Mouse (Mus musculus) kidney, embryonic 14.5 days (tissue): ENCODE results near the gene Gtf3c3. TPM values are rescaled to one million over a fixed set of nuclear protein-coding genes. Genes with fewer than 3 reads are reported as not detected.

Experiments used
- ATAC-seq: fragments of 200-750 bp; cut with Nextera tagmentation; 2 replicates; pipeline ENCODE4 v1.8.0; 2017; ENCODE audit warnings: moderate number of reproducible peaks, mild to moderate bottlenecking, moderate TSS enrichment, moderate library complexity; ENCODE audit not compliant: low FRiP score, low TSS enrichment
- H3K27ac ChIP-seq: fragments of 300-500 bp; sonication (generic); 2 replicates; pipeline ENCODE4 v1.5.1; 2014; ENCODE audit warnings: low read depth, mild to moderate bottlenecking, low read length, moderate library complexity, mixed read lengths
- H3K27me3 ChIP-seq: fragments of 300-500 bp; sonication (generic); 2 replicates; pipeline ENCODE4 v1.6.1; 2014; ENCODE audit warnings: mild to moderate bottlenecking, low read length; ENCODE audit not compliant: control insufficient read depth, insufficient read depth
- H3K36me3 ChIP-seq: fragments of 300-500 bp; sonication (generic); 2 replicates; pipeline ENCODE4 v1.6.1; 2014; ENCODE audit warnings: low read length, mixed read lengths; ENCODE audit not compliant: control insufficient read depth, insufficient read depth
- H3K4me1 ChIP-seq: fragments of 300-500 bp; sonication (generic); 2 replicates; pipeline ENCODE4 v1.6.1; 2014; ENCODE audit warnings: low read length, mixed read lengths; ENCODE audit not compliant: control insufficient read depth, insufficient read depth
- H3K4me2 ChIP-seq: fragments of 300-500 bp; sonication (generic); replicated peaks from 2 replicates; pipeline ENCODE4 v1.6.1; 2014; ENCODE audit warnings: low read depth, mild to moderate bottlenecking, low read length
- H3K4me3 ChIP-seq: fragments of 300-500 bp; sonication (generic); 2 replicates; pipeline ENCODE4 v1.5.1; 2014; ENCODE audit warnings: mild to moderate bottlenecking, low read length
- H3K9ac ChIP-seq: fragments of 300-500 bp; sonication (generic); 2 replicates; pipeline ENCODE4 v1.6.1; 2014; ENCODE audit warnings: low read depth, mild to moderate bottlenecking, low read length, moderate library complexity
- H3K9me3 ChIP-seq: fragments of 300-500 bp; sonication (generic); 2 replicates; pipeline ENCODE4 v1.6.1; 2016; ENCODE audit warnings: low read length; ENCODE audit not compliant: control insufficient read depth
- WGBS: fragments of 180-500 bp; shearing (Covaris S2); extraction: QIAGEN DNeasy Blood & Tissue Kit; methylation state at CpG from one replicate; pipeline ENCODE4 v1.1.7; 2014; 5-methylcytosine and 5-hydroxymethylcytosine counted together
- polyA plus RNA-seq: library from polyadenylated mRNA; unstranded; fragments of >200 nt; fragmentation: Nextera tagmentation; extraction: Ambion mirVana; gene quantifications from 2 replicates; pipeline ENCODE4 v1.2.1, GENCODE M21; 2014

The Gtf3c3 gene
- polyA plus RNA-seq, 1 experiment from 2014 or later, result 32.5 TPM

- no peak for ATAC-seq
- Histone ChIP-seq H3K9me3 (no peaks in the 10 kb centered on the region), H3K27me3 (no peaks in the 10 kb centered on the region), H3K36me3 (peaks cover 68% of the 10 kb centered on the region), H3K27ac (no peak overlapping the region), H3K4me1 (no peaks in the 10 kb centered on the region), H3K4me3 (no peak overlapping the region), H3K4me2 (no peak overlapping the region), H3K9ac (no peak overlapping the region)
- WGBS, result 92% methylated on average over 4 of the region's 4 CpGs
Observed at GRCm38 (mm10) chr1:54422195-54422750, 16.5 kb downstream of the Gtf3c3 start.

DNA sequence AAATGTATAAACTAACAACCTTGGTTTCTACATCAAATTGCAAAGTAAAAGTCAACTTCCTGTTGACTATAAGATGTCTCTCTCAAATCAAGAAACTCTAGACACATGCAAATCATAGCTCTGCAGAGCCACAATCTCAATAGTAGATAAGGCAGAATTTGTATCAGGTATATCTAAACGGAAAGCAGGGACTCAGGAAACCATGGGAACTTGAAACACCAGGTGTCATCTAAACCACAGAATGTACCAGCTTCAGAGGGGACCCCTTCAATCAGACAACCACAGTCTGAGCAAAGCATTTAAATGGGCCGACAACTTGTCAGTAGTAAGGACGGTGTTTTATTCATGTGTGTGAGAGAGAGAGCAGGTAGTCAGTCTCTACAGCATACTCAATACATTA is 17.1 kb downstream of the Gtf3c3 start:
- H3K4me2 ChIP-seq, result no peak overlapping the region
- 97% methylated on average over 3 of the region's 3 CpGs for WGBS
- no peaks in the 10 kb centered on the region for H3K27me3 ChIP-seq
- H3K4me1 ChIP-seq, result no peaks in the 10 kb centered on the region
- H3K9ac ChIP-seq, result no peak overlapping the region
- H3K27ac ChIP-seq, result no peak overlapping the region
- H3K9me3 ChIP-seq, result no peaks in the 10 kb centered on the region
- no peak overlapping the region for H3K4me3 ChIP-seq
- ATAC-seq, result no peak
- H3K36me3 ChIP-seq, result peaks cover 66% of the 10 kb centered on the region

GRCm38 (mm10) chr1:54402736-54403135 is 36.0 kb downstream of the Gtf3c3 start:
- H3K4me1 ChIP-seq, result no peaks in the 10 kb centered on the region
- peaks cover 52% of the 10 kb centered on the region for H3K36me3 ChIP-seq
- H3K27ac ChIP-seq, result no peak overlapping the region
- ATAC-seq, result no peak
- no peaks in the 10 kb centered on the region for H3K9me3 ChIP-seq
- no peaks in the 10 kb centered on the region for H3K27me3 ChIP-seq
- H3K4me3 ChIP-seq, result no peak overlapping the region
- no peak overlapping the region for H3K9ac ChIP-seq
- no peak overlapping the region for H3K4me2 ChIP-seq

GRCm38 (mm10) chr1:54384221-54384620 is 54.5 kb downstream of the Gtf3c3 start:
- 38% methylated on average over 1 of the region's 1 CpGs for WGBS
- Histone ChIP-seq H3K9ac (no peak overlapping the region), H3K27me3 (no peaks in the 10 kb centered on the region), H3K27ac (no peak overlapping the region), H3K4me1 (no peaks in the 10 kb centered on the region), H3K4me2 (no peak overlapping the region), H3K9me3 (no peaks in the 10 kb centered on the region), H3K36me3 (no peaks in the 10 kb centered on the region), H3K4me3 (no peak overlapping the region)
- no peak for ATAC-seq

GRCm38 (mm10) chr1:54380978-54381914 is 57.5 kb downstream of the Gtf3c3 start:
- Histone ChIP-seq H3K36me3 (no peaks in the 10 kb centered on the region), H3K4me1 (no peaks in the 10 kb centered on the region), H3K9me3 (no peaks in the 10 kb centered on the region), H3K9ac (no peak overlapping the region), H3K4me3 (no peak overlapping the region), H3K27ac (no peak overlapping the region), H3K27me3 (no peaks in the 10 kb centered on the region), H3K4me2 (no peak overlapping the region)
- ATAC-seq, result peak; percentile 69; the same call in 1 of the 2 replicates
- WGBS, result 89% methylated on average over 9 of the region's 9 CpGs

GRCm38 (mm10) chr1:54377506-54378051 is 61.2 kb downstream of the Gtf3c3 start:
- no peaks in the 10 kb centered on the region for H3K4me1 ChIP-seq
- ATAC-seq, result no peak
- H3K27ac ChIP-seq, result no peak overlapping the region
- H3K9me3 ChIP-seq, result no peaks in the 10 kb centered on the region
- no peaks in the 10 kb centered on the region for H3K36me3 ChIP-seq
- no peak overlapping the region for H3K9ac ChIP-seq
- H3K4me3 ChIP-seq, result no peak overlapping the region
- H3K27me3 ChIP-seq, result no peaks in the 10 kb centered on the region
- H3K4me2 ChIP-seq, result no peak overlapping the region

GRCm38 (mm10) chr1:54356566-54356965 is 82.2 kb downstream of the Gtf3c3 start:
- Histone ChIP-seq H3K9me3 (no peaks in the 10 kb centered on the region), H3K27ac (no peak overlapping the region), H3K4me2 (no peak overlapping the region), H3K4me3 (no peak overlapping the region), H3K27me3 (no peaks in the 10 kb centered on the region), H3K9ac (no peak overlapping the region), H3K4me1 (no peaks in the 10 kb centered on the region), H3K36me3 (no peaks in the 10 kb centered on the region)
- 81% methylated on average over 6 of the region's 6 CpGs for WGBS
- ATAC-seq, result no peak

- Histone ChIP-seq H3K4me2 (no peak overlapping the region), H3K27ac (no peak overlapping the region), H3K9me3 (no peaks in the 10 kb centered on the region), H3K4me3 (no peak overlapping the region), H3K9ac (no peak overlapping the region), H3K36me3 (no peaks in the 10 kb centered on the region), H3K4me1 (no peaks in the 10 kb centered on the region), H3K27me3 (no peaks in the 10 kb centered on the region)
- WGBS, result 83% methylated on average over 5 of the region's 5 CpGs
- no peak for ATAC-seq
Observed at GRCm38 (mm10) chr1:54355485-54355884, 83.3 kb downstream of the Gtf3c3 start.

DNA sequence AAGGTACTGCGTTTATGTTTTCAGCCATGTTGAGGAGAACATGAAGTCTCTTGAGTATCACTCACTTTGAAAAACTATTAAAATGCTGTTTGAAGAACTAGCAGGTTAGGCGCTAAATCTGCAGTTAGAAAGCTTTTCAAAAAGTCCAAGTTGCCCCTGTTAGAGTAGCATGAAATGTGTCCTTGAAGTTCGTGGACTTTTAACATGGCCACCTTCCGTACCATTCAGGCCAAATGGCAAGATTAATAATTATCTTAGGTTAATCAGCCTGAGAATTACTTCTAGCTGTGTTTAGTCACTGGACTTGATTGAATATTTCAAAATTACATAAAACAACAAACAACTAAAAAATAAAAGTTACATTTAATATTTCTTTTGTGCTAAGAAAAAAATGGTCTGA is 84.0 kb downstream of the Gtf3c3 start:
- Histone ChIP-seq H3K27me3 (no peaks in the 10 kb centered on the region), H3K4me2 (no peak overlapping the region), H3K27ac (no peak overlapping the region), H3K4me3 (no peak overlapping the region), H3K4me1 (no peaks in the 10 kb centered on the region), H3K36me3 (no peaks in the 10 kb centered on the region), H3K9me3 (no peaks in the 10 kb centered on the region), H3K9ac (no peak overlapping the region)
- no peak for ATAC-seq
- 89% methylated on average over 4 of the region's 4 CpGs for WGBS
